Mouse (Mus musculus): ENCODE results near the gene Pcolce2. TPM values are rescaled to one million over a fixed set of nuclear protein-coding genes. Genes with fewer than 3 reads are reported as not detected.

Pcolce2 gene
- polyA plus RNA-seq, 1 experiment from 2014 or later = 20.6 TPM

- Histone ChIP-seq H3K4me1 (ENCODE audit: insufficient read depth) (no peaks in the 10 kb centered on the region), H3K36me3 (replicated peaks; ENCODE audit: insufficient read depth, low read length) (no peaks in the 10 kb centered on the region), H3K9me3 (ENCODE audit: low read length) (no peaks in the 10 kb centered on the region), H3K27ac (ENCODE audit: low read depth) (no peak overlapping the region), H3K27me3 (ENCODE audit: insufficient read depth, low read length) (0 out of 2 replicates have a peak, but pooled peaks cover 3% of the 10 kb centered on the region), H3K4me3 (ENCODE audit: low read depth, low read length) (no peak overlapping the region), H3K4me2 (ENCODE audit: low read depth, low read length) (no peak overlapping the region), H3K9ac (replicated peaks) (no peak overlapping the region)
- DNase-seq (no peak), ATAC-seq (no peak)
- WGBS (ENCODE audit: insufficient replicate concordance) = 74% methylated on average over 4 of the region's 4 CpGs
- TF ChIP-seq EP300 (IDR thresholded peaks at IDR 0.05; ENCODE audit: low read depth) = no peak
- TF ChIP-seq CTCF (IDR thresholded peaks at IDR 0.05; ENCODE audit: low read depth) = peak; percentile 57
These were observed 38.0 kb upstream of the Pcolce2 start for GRCm38 (mm10) chr9:95599399-95599798.

DNA sequence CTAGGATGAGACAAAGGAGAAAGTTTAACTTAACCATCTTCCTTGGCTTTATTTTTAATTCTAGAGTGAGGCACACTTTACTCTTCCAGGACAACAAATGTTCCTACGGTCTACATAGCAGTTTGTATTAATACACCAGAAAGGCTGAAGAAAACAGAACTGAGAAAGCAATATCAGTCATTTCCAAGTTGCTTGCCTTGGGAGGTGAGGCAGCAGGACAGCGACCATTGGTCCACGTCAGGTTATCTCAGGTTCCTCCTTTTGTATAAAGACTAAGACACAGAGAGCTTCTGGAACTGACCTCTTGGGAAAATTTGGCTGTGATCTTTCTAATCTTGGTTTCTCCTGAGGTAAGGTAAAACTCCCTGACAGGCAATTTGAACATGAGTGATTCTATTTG is 34.6 kb upstream of the Pcolce2 start:
- Histone ChIP-seq H3K4me2 (ENCODE audit: low read depth, low read length) (no peak overlapping the region), H3K27ac (ENCODE audit: low read depth) (no peak overlapping the region), H3K4me1 (ENCODE audit: insufficient read depth) (no peaks in the 10 kb centered on the region), H3K9ac (replicated peaks) (no peak overlapping the region), H3K4me3 (ENCODE audit: low read depth, low read length) (no peak overlapping the region), H3K36me3 (replicated peaks; ENCODE audit: insufficient read depth, low read length) (no peaks in the 10 kb centered on the region), H3K27me3 (ENCODE audit: insufficient read depth, low read length) (0 out of 2 replicates have a peak, but pooled peaks cover 3% of the 10 kb centered on the region), H3K9me3 (ENCODE audit: low read length) (no peaks in the 10 kb centered on the region)
- WGBS (ENCODE audit: insufficient replicate concordance) = 62% methylated on average over 3 of the region's 3 CpGs
- TF ChIP-seq EP300 (IDR thresholded peaks at IDR 0.05; ENCODE audit: low read depth) (no peak), CTCF (IDR thresholded peaks at IDR 0.05; ENCODE audit: low read depth) (no peak)
- ATAC-seq (no peak), DNase-seq (no peak)

DNA sequence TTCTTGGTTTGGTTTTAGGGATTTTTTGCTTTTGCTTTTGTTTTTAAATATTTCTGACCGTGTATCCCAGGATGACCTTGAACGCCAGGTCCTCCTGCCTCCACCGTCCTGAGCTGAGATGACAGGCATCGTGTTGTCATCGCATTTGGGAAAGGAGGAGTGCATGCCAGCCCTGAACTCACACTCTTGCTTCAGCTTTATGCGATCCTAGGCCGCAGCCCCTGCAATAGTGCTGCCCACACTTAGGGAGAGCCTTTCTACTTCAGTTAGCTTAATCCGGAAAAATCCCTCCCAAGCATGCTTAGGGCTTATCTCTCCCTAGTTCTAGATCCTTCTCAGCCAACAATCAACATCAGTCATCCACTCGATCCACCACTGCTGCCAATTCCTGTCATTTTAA is 34.1 kb upstream of the Pcolce2 start:
- no peak for DNase-seq
- Histone ChIP-seq H3K4me3 (ENCODE audit: low read depth, low read length) (no peak overlapping the region), H3K4me1 (ENCODE audit: insufficient read depth) (no peaks in the 10 kb centered on the region), H3K9me3 (ENCODE audit: low read length) (no peaks in the 10 kb centered on the region), H3K4me2 (ENCODE audit: low read depth, low read length) (no peak overlapping the region), H3K9ac (replicated peaks) (no peak overlapping the region), H3K27me3 (ENCODE audit: insufficient read depth, low read length) (0 out of 2 replicates have a peak, but pooled peaks cover under 1% of the 10 kb centered on the region), H3K36me3 (replicated peaks; ENCODE audit: insufficient read depth, low read length) (no peaks in the 10 kb centered on the region), H3K27ac (ENCODE audit: low read depth) (no peak overlapping the region)
- WGBS (ENCODE audit: insufficient replicate concordance) = 75% methylated on average over 9 of the region's 9 CpGs
- ATAC-seq = no peak
- TF ChIP-seq EP300 (IDR thresholded peaks at IDR 0.05; ENCODE audit: low read depth) (no peak), CTCF (IDR thresholded peaks at IDR 0.05; ENCODE audit: low read depth) (no peak)

- no peaks in the 10 kb centered on the region for H3K4me1 ChIP-seq (ENCODE audit: insufficient read depth)
- no peak for DNase-seq
- TF ChIP-seq EP300 (IDR thresholded peaks at IDR 0.05; ENCODE audit: low read depth) (no peak), CTCF (IDR thresholded peaks at IDR 0.05; ENCODE audit: low read depth) (0 out of 2 replicates have a peak, but pooled peaks have one; percentile 28)
- no peak overlapping the region for H3K27ac ChIP-seq (ENCODE audit: low read depth)
- no peak overlapping the region for H3K4me3 ChIP-seq (ENCODE audit: low read depth, low read length)
- no peaks in the 10 kb centered on the region for H3K36me3 ChIP-seq (replicated peaks; ENCODE audit: insufficient read depth, low read length)
- H3K27me3 ChIP-seq (ENCODE audit: insufficient read depth, low read length) = no peaks in the 10 kb centered on the region
- H3K9ac ChIP-seq (replicated peaks) = no peak overlapping the region
- WGBS (ENCODE audit: insufficient replicate concordance) = 67% methylated on average over 5 of the region's 5 CpGs
- no peak for ATAC-seq
- H3K9me3 ChIP-seq (ENCODE audit: low read length) = no peaks in the 10 kb centered on the region
- no peak overlapping the region for H3K4me2 ChIP-seq (ENCODE audit: low read depth, low read length)
These were observed 30.2 kb upstream of the Pcolce2 start for GRCm38 (mm10) chr9:95607196-95607595.

DNA sequence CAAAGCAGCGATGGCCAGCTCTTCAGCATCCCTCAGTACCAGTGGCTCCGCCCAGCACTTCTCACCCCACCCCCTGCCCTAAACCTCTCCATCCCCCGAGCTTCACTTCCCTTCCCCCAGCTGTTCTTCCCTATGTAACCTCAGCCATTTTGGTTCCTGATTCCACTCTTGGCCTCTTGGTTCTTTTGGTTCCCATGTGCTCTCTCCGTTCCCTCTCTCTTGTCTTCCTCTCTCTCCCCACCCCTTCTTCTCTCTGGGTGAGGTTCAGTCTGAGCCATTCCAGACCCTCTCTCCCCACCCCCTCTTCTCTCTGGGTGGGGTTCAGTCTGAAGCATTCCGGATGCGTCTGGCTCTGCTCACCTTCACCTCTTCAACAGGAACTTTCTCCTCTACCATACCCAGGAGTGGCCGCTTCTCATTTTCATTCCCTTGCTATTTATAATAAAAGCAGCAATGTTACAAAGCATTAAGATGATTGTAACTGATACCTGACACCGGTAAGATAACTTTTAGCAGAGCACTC is 25.1 kb upstream of the Pcolce2 start:
- no peak overlapping the region for H3K4me2 ChIP-seq (ENCODE audit: low read depth, low read length)
- DNase-seq (no peak), ATAC-seq (no peak)
- H3K36me3 ChIP-seq (replicated peaks; ENCODE audit: insufficient read depth, low read length) = no peaks in the 10 kb centered on the region
- no peaks in the 10 kb centered on the region for H3K27me3 ChIP-seq (ENCODE audit: insufficient read depth, low read length)
- TF ChIP-seq CTCF (IDR thresholded peaks at IDR 0.05; ENCODE audit: low read depth) (no peak), EP300 (IDR thresholded peaks at IDR 0.05; ENCODE audit: low read depth) (no peak)
- no peaks in the 10 kb centered on the region for H3K4me1 ChIP-seq (ENCODE audit: insufficient read depth)
- WGBS (ENCODE audit: insufficient replicate concordance) = 83% methylated on average over 8 of the region's 8 CpGs
- H3K9me3 ChIP-seq (ENCODE audit: low read length) = no peaks in the 10 kb centered on the region
- H3K4me3 ChIP-seq (ENCODE audit: low read depth, low read length) = no peak overlapping the region
- no peak overlapping the region for H3K27ac ChIP-seq (ENCODE audit: low read depth)
- no peak overlapping the region for H3K9ac ChIP-seq (replicated peaks)

DNA sequence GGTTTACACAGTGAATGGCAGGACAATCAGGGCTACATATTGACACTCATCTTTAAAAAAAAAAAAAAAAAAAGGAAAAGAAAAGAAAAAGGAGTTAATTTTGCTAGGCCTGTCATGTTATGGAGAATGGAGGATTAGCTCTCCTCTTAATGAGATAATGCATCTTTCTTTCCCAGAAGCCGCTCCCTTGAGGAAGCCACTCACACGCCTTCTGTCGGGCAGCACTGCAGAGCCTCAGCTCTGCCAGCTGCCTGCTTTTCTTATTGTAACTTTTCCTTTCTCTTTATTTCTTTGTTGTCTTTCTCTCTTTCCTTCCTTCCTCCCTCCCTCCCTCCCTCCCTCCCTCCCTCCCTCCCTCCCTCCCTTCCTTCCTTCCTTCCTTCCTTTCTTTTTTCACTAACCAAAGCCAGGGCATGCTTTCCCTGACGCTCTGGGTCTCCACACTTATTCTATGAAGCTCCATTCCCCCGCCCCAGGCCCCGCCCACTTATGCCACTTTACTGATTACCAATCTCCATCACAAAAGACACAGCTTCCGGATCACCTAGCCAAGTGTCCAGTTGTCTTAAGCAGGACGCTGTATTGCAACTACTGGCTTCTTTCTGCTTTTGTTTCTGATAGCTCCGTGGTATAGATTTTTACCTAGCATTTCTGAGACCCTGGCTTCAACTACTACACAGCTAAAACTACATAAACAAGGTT is 23.8 kb upstream of the Pcolce2 start:
- no peaks in the 10 kb centered on the region for H3K36me3 ChIP-seq (replicated peaks; ENCODE audit: insufficient read depth, low read length)
- no peaks in the 10 kb centered on the region for H3K27me3 ChIP-seq (ENCODE audit: insufficient read depth, low read length)
- H3K27ac ChIP-seq (ENCODE audit: low read depth) = no peak overlapping the region
- peak overlapping the region; percentile 18; the same call in 1 of the 2 replicates for H3K4me2 ChIP-seq (ENCODE audit: low read depth, low read length)
- DNase-seq = no peak
- H3K9me3 ChIP-seq (ENCODE audit: low read length) = no peaks in the 10 kb centered on the region
- no peak overlapping the region for H3K9ac ChIP-seq (replicated peaks)
- no peak overlapping the region for H3K4me3 ChIP-seq (ENCODE audit: low read depth, low read length)
- TF ChIP-seq EP300 (IDR thresholded peaks at IDR 0.05; ENCODE audit: low read depth) (no peak), CTCF (IDR thresholded peaks at IDR 0.05; ENCODE audit: low read depth) (no peak)
- no peak for ATAC-seq
- WGBS (ENCODE audit: insufficient replicate concordance) = 34% methylated on average over 9 of the region's 9 CpGs
- no peaks in the 10 kb centered on the region for H3K4me1 ChIP-seq (ENCODE audit: insufficient read depth)
